Mouse (Mus musculus) midbrain, embryonic 16.5 days (tissue): Measurements from ENCODE around the gene Tox2. TPM values are rescaled to one million over a fixed set of nuclear protein-coding genes. Genes with fewer than 3 reads are reported as not detected.

Source experiments
- ATAC-seq: fragments of 200-750 bp; cut with Nextera tagmentation; 2 replicates; pipeline ENCODE4 v1.8.0; 2017; ENCODE audit warnings: moderate TSS enrichment
- H3K27ac ChIP-seq: fragments of 300-500 bp; sonication (generic); 2 replicates; pipeline ENCODE4 v1.5.1; 2014; ENCODE audit warnings: mild to moderate bottlenecking, low read length, mixed read lengths
- H3K27me3 ChIP-seq: fragments of 300-500 bp; sonication (generic); 2 replicates; pipeline ENCODE4 v1.6.1; 2014; ENCODE audit warnings: low read depth, low read length, mixed read lengths; ENCODE audit not compliant: control insufficient read depth, insufficient read depth
- H3K36me3 ChIP-seq: fragments of 300-500 bp; sonication (generic); 2 replicates; pipeline ENCODE4 v1.6.1; 2014; ENCODE audit warnings: mild to moderate bottlenecking, low read length, moderate library complexity, mixed read lengths; ENCODE audit not compliant: control insufficient read depth, insufficient read depth
- H3K4me1 ChIP-seq: fragments of 300-500 bp; sonication (generic); 2 replicates; pipeline ENCODE4 v1.6.1; 2014; ENCODE audit warnings: mild to moderate bottlenecking, low read length, mixed read lengths; ENCODE audit not compliant: control insufficient read depth, insufficient read depth
- H3K4me2 ChIP-seq: fragments of 300-500 bp; sonication (generic); 2 replicates; pipeline ENCODE4 v1.6.1; 2014; ENCODE audit warnings: mild to moderate bottlenecking, low read length, mixed read lengths
- H3K4me3 ChIP-seq: fragments of 300-500 bp; sonication (generic); 2 replicates; pipeline ENCODE4 v1.5.1; 2014; ENCODE audit warnings: low read depth, mild to moderate bottlenecking, low read length, moderate library complexity, mixed read lengths
- H3K9ac ChIP-seq: fragments of 300-500 bp; sonication (generic); 2 replicates; pipeline ENCODE4 v1.6.1; 2014; ENCODE audit warnings: low read depth, low read length, mixed read lengths
- H3K9me3 ChIP-seq: fragments of 300-500 bp; sonication (generic); replicated peaks from 2 replicates; pipeline ENCODE4 v1.6.1; 2014; ENCODE audit warnings: mild to moderate bottlenecking, low read length, mixed read lengths; ENCODE audit not compliant: control insufficient read depth, poor library complexity, severe bottlenecking
- WGBS: fragments of 180-500 bp; shearing (Covaris S2); extraction: QIAGEN DNeasy Blood & Tissue Kit; methylation state at CpG from one replicate; pipeline ENCODE4 v1.1.7; 2014; 5-methylcytosine and 5-hydroxymethylcytosine counted together
- polyA plus RNA-seq: library from polyadenylated mRNA; unstranded; fragments of >200 nt; fragmentation: Nextera tagmentation; extraction: Ambion mirVana; gene quantifications from 2 replicates; pipeline ENCODE4 v1.2.1, GENCODE M21; 2015

The Tox2 gene
- polyA plus RNA-seq, 1 experiment from 2014 or later = 54.5 TPM

DNA sequence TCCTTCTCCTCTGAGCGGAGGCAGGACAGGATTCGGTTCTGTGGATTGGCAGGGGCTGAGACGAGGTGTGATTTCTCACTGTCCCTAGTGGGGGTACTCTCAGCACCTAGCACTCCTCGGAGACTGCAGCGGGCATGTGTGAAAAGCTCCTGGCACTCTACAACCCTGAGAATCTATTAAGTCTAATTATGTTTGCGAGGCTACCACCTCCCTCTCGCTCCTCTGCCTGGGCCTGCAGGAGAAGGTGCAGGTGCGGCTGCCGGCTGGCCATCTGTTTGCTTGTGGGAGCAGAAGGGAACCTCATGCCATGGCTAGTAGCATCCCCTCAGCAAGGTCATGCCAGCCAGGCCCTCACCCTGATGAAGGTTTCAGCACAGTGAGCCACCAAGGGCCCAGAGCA is 100.1 kb downstream of the Tox2 start:
- 42% methylated on average over 9 of the region's 9 CpGs for WGBS
- ATAC-seq = no peak
- H3K4me1 ChIP-seq = peaks cover 33% of the 10 kb centered on the region

GRCm38 (mm10) chr2:163309376-163309775 is 106.5 kb downstream of the Tox2 start:
- WGBS = 64% methylated on average over 17 of the region's 17 CpGs
- no peaks in the 10 kb centered on the region for H3K27me3 ChIP-seq
- H3K9ac ChIP-seq = no peak overlapping the region
- H3K4me3 ChIP-seq = no peak overlapping the region
- H3K4me2 ChIP-seq = peak overlapping the region; percentile 24; the same call in 1 of the 2 replicates
- ATAC-seq = peak; percentile 32; the same call in 1 of the 2 replicates
- no peaks in the 10 kb centered on the region for H3K36me3 ChIP-seq
- H3K27ac ChIP-seq = peak overlapping the region; percentile 51
- no peaks in the 10 kb centered on the region for H3K9me3 ChIP-seq
- H3K4me1 ChIP-seq = peaks cover 8% of the 10 kb centered on the region

More for the DNA sequence above, 100.1 kb downstream of the Tox2 start:
- H3K36me3 ChIP-seq = no peaks in the 10 kb centered on the region
- H3K4me2 ChIP-seq = no peak overlapping the region
- no peaks in the 10 kb centered on the region for H3K9me3 ChIP-seq
- no peak overlapping the region for H3K4me3 ChIP-seq
- no peaks in the 10 kb centered on the region for H3K27me3 ChIP-seq
- no peak overlapping the region for H3K9ac ChIP-seq
- no peak overlapping the region for H3K27ac ChIP-seq

DNA sequence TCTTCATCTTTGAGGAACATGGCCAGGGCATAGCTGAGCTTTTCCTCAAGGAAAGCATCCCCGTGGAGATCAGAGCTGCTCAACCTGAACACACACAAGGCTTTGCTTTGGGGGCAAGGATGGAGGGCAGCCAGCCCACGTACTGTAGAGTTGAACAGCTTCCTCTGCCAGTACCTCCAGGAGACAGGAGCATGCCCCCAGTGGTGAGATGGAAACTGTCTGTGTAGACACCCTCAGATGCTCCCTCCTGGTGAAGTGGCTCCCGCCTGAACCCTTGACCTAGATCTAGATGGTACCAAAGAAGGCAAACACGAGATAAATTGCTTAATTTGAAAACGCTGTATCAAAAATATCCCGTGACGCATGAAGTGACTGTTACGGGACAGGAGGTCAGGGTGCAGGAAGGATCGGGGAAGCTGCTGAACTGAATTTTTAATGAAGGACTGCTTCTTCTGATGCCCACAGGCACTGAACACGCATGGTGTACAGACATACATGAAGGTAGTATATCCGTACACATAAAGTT is 107.3 kb downstream of the Tox2 start:
- Histone ChIP-seq H3K27ac (peak overlapping the region; percentile 12; the same call in 1 of the 2 replicates), H3K36me3 (no peaks in the 10 kb centered on the region), H3K4me3 (no peak overlapping the region), H3K9me3 (no peaks in the 10 kb centered on the region), H3K4me2 (no peak overlapping the region), H3K9ac (no peak overlapping the region), H3K4me1 (peaks cover 8% of the 10 kb centered on the region), H3K27me3 (no peaks in the 10 kb centered on the region)
- no peak for ATAC-seq
- 76% methylated on average over 11 of the region's 11 CpGs for WGBS

DNA sequence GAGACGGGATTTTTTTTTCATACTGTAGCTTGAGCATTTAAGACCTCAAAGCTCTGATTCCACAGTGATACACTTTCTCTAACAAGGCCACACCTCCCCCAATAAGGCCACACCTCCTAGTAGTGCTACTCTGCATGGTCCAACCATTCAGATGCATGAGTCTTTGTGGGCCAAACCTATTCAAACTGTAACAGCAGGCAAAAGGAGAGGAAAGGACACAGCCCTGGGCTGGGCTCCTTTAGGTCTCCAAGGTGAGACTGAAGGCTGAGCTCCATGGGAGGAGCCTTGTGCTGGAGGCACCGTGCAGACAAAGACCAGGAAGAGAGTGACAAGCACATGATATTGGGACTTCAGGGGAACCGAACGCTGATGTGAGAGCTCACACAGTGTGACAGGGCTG is 114.4 kb downstream of the Tox2 start:
- Histone ChIP-seq H3K9me3 (no peaks in the 10 kb centered on the region), H3K27me3 (no peaks in the 10 kb centered on the region), H3K4me1 (no peaks in the 10 kb centered on the region), H3K4me2 (no peak overlapping the region), H3K4me3 (no peak overlapping the region), H3K27ac (no peak overlapping the region), H3K36me3 (0 out of 2 replicates have a peak, but pooled peaks cover 3% of the 10 kb centered on the region), H3K9ac (no peak overlapping the region)
- no peak for ATAC-seq
- 81% methylated on average over 4 of the region's 4 CpGs for WGBS

DNA sequence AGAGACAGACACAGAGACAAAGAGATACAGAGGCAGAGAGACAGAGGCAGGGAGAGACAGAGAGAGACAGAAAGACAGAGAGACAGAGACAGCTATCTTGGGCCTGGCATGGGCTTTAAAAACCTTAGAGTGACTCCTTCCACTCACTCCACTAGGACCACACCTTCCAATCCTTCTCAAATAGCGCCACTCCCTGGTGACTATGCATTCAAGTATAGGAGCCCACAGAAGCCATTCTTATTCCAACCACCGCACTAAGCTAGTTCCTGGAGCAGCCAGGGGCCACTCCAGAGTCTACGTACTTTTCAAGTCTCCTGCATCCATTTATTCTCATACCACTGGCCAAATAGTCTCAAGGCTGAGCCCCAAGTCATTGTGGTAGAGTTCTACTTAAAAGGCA is 115.9 kb downstream of the Tox2 start:
- Histone ChIP-seq H3K9ac (no peak overlapping the region), H3K36me3 (0 out of 2 replicates have a peak, but pooled peaks cover 3% of the 10 kb centered on the region), H3K27ac (no peak overlapping the region), H3K9me3 (no peaks in the 10 kb centered on the region), H3K4me2 (no peak overlapping the region), H3K4me1 (no peaks in the 10 kb centered on the region), H3K27me3 (no peaks in the 10 kb centered on the region), H3K4me3 (no peak overlapping the region)
- ATAC-seq = no peak
- WGBS = 87% methylated on average over 3 of the region's 3 CpGs

GRCm38 (mm10) chr2:163323163-163323562 is 120.2 kb downstream of the Tox2 start:
- no peak overlapping the region for H3K4me2 ChIP-seq

DNA sequence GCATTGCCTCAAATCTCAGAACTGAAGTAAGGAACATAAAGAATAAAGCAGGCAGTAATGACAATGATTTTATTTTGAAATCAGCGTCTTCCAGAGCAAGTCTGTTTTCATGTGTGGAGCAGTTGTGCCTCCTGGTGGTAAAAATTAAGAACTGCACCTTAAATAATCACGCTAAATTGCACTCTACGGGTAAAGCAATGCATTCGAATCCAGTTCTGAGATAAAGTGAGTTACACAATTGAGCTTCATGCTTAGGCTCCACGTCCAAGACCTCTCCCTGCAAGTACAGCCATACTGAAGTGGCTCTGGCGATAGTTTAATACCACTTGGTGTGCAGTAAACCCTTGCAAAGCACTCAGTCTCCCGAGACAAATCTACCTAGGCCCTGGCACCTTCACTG is 127.8 kb downstream of the Tox2 start:
- Histone ChIP-seq H3K9me3 (no peaks in the 10 kb centered on the region), H3K4me1 (peaks cover 2% of the 10 kb centered on the region; the same call in 1 of the 2 replicates), H3K27ac (no peak overlapping the region), H3K4me2 (no peak overlapping the region), H3K4me3 (no peak overlapping the region), H3K36me3 (no peaks in the 10 kb centered on the region), H3K9ac (no peak overlapping the region), H3K27me3 (no peaks in the 10 kb centered on the region)
- 24% methylated on average over 7 of the region's 7 CpGs for WGBS
- ATAC-seq = no peak

More at GRCm38 (mm10) chr2:163323163-163323562, 120.2 kb downstream of the Tox2 start:
- Histone ChIP-seq H3K27me3 (no peaks in the 10 kb centered on the region), H3K4me3 (no peak overlapping the region), H3K4me1 (no peaks in the 10 kb centered on the region), H3K9me3 (no peaks in the 10 kb centered on the region), H3K27ac (no peak overlapping the region), H3K36me3 (0 out of 2 replicates have a peak, but pooled peaks cover 3% of the 10 kb centered on the region), H3K9ac (no peak overlapping the region)
- 52% methylated on average over 1 of the region's 1 CpGs for WGBS
- no peak for ATAC-seq

- H3K9me3 ChIP-seq = no peaks in the 10 kb centered on the region
- no peaks in the 10 kb centered on the region for H3K36me3 ChIP-seq
- no peak for ATAC-seq
- no peak overlapping the region for H3K4me3 ChIP-seq
- H3K4me2 ChIP-seq = no peak overlapping the region
- H3K27ac ChIP-seq = no peak overlapping the region
- H3K27me3 ChIP-seq = no peaks in the 10 kb centered on the region
- WGBS = 81% methylated on average over 6 of the region's 6 CpGs
- H3K9ac ChIP-seq = no peak overlapping the region
- H3K4me1 ChIP-seq = peaks cover 2% of the 10 kb centered on the region; the same call in 1 of the 2 replicates
Observed at GRCm38 (mm10) chr2:163331423-163331822, 128.5 kb downstream of the Tox2 start.

- 79% methylated on average over 13 of the region's 13 CpGs for WGBS
- no peak for ATAC-seq
- Histone ChIP-seq H3K27me3 (peaks cover under 1% of the 10 kb centered on the region; the same call in 1 of the 2 replicates), H3K27ac (no peak overlapping the region), H3K4me2 (no peak overlapping the region), H3K4me3 (no peak overlapping the region), H3K9ac (no peak overlapping the region), H3K36me3 (no peaks in the 10 kb centered on the region), H3K9me3 (no peaks in the 10 kb centered on the region), H3K4me1 (peaks cover 2% of the 10 kb centered on the region; the same call in 1 of the 2 replicates)
Observed at GRCm38 (mm10) chr2:163332368-163333055, 129.6 kb downstream of the Tox2 start.
